Mouse (Mus musculus) spleen, postnatal 10 days (tissue): ENCODE measurements around the gene Vwa3b.

ENCODE experiments used
- DNase-seq, 2 experiments: peaks; one replicate each; pipeline ENCODE4 v3.0.0; 2021 to 2022; ENCODE audit warnings: low spot score in 2 of 2

The Vwa3b gene

DNA sequence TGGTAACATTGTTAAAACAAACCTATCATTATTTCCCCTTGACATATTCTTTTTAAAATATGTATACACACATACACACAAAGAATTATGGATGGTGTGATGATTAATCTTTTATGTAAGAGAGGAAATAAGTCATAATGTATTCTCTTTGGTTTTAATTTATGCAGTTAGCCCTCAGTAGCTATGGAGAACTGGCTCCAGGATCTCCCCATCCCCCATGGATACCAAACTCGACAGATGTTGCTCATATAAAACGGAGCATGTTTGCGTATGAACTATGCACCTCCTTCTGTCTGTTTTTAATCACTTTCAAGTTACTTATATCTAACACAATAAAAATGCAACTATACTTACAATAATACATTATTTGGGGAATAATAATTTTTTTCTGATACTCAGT is 96.4 kb downstream of the Vwa3b start:
- no peak for DNase-seq

DNA sequence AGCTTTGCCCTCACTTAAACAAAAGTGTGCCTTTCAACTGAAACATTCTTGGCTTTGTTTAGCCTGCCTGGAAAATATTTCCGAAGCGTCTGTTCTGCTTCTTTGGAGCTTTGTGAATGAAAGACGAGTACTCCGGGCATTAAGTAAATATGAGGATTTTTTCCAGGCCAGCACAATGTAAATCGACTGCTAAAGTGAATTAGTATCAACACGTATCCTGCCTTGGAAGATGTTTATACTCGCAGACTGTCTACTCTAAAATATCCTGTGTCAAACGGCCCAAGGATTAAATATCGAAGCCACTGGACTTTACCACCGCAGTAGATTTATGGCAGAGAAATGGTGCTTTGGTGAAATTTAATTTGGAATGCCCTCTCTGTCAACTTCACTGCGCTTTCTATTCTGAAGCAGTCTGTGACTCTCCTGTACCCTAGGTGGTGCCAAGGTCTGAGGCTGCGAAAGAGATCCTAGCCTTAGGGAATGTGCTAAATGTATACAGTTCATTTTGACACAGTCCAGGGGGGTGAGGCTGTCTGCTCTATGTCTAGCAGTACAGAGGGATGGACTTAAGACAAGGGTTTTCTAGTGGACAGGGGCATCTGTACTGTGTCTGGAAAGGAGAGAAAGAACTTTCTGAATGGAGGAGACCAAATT is 98.4 kb downstream of the Vwa3b start:
- no peak for DNase-seq

DNA sequence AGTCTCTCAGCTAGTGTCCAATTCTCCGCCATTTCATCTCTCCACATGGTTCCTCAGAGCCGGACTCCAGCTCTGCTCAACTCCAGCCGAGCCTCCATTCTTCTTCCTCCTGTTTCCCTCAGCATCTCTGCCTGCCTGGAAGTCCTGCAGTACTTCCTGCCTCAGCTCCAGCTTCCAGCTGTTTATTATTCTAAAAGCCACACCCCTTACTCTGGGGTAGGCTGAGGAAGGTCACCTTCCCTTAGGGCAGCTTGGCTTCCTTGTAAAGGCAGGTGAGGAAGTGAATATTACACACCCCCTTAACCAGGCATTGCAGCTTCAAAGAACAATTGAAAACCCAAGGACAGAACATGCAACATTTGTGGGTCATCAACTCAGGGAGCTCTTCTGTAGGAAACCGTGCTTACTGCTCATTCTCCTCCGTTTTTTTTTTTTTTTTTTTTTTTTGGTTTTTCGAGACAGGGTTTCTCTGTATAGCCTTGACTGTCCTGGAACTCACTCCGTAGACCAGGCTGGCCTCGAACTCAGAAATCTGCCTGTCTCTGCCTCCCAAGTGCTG is 103.7 kb downstream of the Vwa3b start:
- no peak for DNase-seq

DNA sequence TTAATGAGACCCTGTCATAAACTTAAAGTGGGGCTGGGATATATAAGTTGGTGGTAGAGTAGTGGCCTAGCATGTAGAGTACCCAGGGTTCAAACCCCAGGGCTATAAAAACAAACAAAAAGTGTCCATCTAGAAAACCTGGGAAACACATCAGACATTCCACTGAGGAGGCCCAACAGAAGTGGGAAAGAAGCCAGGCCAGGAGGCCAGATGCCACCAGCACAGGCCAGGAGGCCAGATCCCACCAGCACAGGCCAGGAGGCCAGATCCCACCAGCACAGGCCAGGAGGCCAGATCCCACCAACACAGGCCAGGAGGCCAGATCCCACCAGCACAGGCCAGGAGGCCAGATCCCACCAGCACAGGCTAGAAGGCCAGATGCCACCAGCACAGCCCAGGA is 104.8 kb downstream of the Vwa3b start:
- DNase-seq = no peak

DNA sequence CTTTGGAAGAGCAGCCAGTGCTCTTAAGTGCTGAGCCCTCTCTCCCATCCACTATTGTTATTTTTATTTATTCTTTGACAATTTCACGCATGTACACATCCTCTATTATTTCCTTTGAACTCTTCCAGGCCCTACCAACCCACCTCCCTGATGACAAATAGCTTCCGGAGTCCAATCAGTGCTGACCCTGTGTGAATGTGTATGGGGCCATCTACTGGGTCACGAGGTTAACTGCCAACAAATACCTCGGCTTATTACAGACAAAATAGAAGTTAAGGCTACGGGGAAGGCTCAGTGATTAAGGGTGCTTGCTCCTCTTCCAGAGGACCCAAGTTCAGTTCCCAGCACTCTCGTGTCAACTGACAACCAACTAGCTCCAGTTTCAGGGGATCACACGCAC is 106.0 kb downstream of the Vwa3b start:
- DNase-seq = no peak

DNA sequence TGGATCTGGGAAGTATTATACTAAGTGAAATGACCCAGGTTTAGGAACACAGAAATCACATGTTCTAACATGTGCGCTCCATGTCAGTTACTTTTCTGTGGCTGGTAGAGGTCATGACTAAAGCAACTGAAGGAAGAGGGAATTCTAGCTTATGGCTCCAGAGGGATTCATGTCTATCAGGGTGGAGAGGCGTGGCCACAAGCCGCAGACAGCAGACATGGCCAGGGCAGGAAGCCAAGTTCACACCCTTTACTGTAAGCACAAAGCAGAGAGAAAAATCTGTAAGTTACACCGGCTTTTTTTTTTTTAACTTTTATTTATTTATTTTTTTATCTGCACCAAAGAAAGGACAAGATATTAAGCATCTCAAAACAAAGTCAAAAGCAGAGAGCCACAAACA is 119.6 kb downstream of the Vwa3b start:
- no peak for DNase-seq

DNA sequence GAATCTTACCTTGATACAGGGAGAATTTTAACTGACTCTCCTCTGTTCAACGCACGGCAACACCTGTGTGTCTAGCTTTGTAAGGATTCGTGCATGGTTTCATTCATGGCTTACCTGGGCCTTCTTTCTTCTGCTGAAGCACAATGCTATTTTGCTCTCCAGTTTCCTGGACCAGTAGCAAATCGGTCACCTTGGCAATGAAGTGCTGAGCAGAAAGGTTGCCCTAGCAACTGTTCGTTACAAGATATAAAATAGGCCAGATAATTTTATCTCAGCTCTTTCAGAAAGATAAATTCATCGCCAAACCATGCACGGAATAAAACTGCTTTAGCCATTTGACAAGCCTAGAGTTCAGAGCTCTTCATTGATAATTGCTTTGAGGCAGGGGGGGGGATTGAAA is 123.5 kb downstream of the Vwa3b start:
- DNase-seq = no peak

DNA sequence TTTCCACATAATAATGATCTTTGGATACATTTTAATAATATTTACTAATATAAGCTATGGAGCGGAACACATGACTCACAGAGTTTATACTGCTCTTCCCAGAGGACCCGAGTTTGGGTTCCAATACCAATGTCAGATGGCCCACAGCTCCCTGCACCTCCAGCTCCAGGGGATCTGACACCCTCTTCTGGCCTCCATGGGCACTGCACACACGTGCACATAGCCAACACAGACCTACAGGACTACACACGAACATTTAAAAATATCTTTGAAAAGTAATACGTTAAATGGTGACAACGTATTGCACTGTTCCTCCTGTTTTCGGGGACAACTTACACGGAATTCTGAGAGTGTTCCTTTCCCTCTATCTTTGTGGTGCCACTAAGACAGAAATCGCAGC is 125.5 kb downstream of the Vwa3b start:
- no peak for DNase-seq

DNA sequence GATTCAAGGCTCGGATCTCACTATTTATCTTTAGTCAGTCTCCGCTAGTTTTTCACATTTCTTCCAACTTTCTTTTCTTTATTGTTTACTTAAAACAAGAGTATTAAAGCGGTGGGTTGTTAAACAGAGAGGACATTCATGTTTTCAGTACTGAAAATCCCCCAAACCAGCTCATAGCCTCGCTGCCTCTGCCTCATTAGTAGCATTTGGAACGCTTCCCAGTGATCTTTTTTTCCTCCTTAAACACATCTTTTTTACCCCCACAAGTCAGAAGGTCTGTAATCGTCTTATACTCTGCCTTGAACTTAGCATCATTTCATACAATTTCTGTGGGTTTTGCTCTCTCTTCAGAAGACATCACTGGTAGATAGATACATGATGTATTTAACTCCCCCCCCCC is 139.7 kb downstream of the Vwa3b start:
- DNase-seq = no peak

DNA sequence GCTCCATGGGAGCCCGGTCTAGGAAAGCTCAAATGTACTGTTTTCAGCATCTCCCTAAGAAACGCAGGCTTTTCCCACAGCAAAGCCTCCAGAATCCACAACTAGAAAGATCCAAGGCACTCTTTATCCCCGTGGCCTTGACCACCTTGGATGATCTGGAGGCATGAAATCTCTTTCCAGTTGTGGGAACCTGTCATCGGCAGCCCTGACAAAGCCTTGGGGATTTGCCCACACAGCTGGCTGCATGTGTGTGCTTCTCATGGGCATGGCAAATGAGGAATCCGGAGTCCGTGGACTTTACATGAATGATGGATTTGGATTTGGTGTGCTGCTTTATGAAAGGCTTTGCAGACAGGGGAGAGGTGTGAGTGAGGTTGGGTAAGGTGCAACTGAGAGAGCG is 141.5 kb downstream of the Vwa3b start:
- no peak for DNase-seq

DNA sequence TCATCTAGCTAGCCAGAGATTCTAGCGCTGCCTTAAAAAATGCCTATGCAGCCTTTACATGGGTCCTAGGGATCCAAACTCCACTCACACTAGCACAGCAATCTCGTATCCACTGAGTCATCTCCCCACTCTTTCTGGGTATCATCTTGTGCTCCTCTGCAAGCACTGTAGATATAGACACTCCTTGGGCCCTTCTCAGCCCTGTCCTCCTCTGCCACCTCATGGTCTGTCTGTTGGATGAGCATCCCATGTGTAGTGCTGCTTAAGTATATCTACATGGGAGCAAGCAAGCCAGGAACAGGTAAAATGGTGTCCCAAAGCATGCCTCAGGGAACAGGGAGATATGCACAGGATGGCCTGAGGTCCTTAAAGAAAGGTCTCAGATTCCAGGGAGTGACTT is 151.5 kb downstream of the Vwa3b start:
- DNase-seq = no peak

DNA sequence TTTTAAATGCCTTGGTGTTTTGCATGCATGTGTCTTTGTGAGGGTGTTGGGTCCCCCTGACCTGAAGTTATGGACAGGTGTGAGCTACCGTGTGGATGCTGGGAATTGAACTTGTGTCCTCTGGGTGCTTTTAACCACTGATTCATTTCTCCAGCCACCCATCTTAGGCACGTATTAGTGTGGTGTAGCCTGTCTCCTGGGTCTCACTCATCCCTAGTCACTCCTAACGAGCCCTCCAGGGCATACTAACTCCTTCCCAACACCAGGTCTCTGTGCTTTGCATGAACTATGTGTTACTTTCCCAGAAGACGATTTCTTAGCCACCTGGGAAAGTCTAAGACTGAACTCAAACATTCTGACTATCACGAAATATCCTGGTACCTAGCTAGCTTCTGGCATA is 153.5 kb downstream of the Vwa3b start:
- DNase-seq = no peak

DNA sequence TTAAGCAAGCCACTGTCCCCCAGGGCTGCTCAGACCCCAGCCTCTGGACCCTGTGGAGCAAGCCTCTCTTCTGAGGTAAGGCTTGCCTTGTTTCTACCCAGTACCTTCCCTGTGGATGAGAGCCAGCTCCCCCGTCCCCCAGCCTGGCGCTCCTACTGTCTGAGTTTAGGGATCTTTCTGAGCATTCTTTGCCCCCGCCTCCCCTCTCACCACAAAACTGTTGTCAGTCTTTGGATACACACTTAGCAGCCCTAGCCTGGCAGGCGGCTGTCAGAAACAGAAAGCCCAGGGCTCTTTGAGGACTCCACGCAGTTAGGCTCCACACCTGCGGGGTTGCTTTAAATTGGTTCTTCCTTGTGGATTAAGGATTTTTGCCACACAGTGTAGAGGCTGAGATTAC is 160.7 kb downstream of the Vwa3b start:
- no peak for DNase-seq

DNA sequence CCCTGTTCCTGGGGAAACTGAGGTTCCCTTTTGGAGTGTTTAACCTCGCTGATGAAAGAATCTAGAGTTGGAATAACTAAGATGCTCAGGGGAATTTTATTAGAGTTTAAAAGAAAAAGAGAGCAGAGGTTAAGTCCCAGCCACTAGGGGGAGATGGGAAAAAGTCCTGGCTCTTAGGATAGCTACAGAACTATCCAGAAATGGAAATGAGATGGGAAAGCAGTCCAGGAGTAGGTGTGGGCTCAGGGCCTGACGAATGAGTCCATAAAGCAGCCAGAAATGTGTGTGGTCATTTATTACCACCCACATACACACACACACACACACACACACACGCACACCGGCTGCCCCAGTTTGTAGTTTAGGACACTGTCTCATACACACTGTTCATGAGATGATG is 168.2 kb downstream of the Vwa3b start:
- no peak for DNase-seq

DNA sequence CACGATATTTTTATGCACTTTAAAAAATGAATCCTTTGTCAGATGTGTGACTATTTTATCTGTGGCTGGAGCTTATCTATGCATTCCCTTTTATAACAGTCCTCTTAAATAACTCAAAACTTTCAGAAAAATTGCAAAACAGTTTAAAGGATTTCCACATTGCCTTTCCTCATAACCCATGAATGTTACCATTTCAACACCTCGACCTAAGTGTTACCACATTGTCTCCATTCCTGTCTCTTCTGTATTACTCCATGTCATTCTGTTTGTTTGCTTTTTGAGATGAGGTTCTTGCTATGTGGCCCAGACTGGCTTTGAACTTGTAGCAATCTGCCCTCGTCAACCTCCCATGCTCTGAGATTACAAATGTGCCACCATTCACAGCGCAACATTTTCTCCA is 175.0 kb downstream of the Vwa3b start:
- DNase-seq = no peak

DNA sequence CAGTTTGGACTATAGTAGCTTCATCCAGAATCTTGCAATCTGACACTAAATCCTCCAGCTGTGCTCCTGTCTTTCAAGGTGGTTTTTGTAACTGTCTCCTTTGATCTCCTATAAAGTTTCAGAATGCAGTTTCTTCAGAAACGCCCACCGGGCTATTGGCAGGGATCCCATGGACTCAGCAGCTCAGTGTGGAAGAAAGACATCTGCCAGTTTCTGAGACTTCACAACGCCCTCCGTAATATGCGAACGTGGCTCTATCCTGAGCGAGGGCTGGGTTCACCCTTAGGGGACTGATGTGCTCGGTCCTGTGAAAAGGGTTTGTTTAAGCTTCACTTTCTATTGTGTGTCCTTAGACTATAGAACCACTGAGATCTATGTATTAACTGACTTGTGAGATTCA is 181.3 kb downstream of the Vwa3b start:
- DNase-seq = no peak

DNA sequence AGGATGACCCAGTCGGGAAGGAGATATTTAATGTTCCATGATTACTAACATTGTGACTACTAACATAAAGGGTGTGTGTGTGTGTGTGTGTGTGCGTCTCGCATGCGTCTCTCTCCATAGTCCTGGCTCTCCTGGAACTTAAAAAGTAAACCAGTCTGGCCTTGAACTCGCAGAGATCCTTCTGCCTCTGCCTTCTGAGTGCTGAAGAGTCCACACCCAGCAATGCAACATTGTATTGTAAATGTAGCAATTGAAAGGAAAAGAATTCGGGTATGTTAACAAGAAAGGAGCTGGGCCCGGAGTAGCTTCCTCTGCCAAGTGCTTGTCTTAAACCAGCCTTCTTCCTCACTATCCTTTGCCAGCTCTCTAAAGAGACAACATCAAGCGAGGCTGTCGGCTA is 186.0 kb downstream of the Vwa3b start:
- DNase-seq = no peak

DNA sequence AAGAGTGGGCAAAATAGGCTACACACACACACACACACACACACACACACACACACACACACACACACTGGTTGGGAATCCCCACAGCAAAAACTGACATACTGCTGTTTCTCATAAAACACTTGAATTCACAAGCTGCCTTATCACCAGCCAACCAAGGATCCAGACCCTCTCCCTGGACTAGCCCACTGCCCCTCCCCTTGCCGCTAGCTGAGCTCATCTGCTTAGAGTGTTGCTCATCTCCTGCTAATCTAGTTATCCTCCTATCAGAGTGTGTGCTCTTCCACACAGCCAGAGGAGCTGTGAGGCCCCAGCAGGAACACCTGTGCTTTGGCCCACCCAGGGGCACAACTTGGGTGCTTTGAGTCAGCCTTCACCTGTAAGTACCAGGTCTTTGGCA is 187.7 kb downstream of the Vwa3b start, which contains the start of gene Cnga3:
Cnga3 (plus strand) TSS at position 291 of the 400 bp plus-strand sequence.
- no peak for DNase-seq

DNA sequence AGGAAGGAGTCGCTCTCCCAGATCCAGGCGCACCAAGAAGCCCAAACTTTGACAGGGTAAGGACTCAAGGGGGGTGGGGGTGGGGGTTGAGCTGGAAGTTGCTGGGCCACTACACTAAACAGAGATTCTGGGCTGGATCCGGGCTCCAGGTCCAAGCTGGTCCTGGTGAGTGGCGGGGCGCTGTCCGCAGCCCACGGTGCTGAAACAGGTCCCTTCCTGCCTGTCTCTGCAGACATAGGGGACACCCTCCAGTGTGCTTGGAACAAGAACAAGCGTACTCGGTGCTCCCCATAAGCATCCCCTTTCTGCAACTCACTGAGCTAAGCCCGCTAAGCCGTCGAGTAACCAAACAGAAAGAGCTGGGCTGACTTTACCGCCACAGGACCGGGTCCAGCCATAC is 192.0 kb downstream of the Vwa3b start:
- DNase-seq = peak; percentile 11 to 61

DNA sequence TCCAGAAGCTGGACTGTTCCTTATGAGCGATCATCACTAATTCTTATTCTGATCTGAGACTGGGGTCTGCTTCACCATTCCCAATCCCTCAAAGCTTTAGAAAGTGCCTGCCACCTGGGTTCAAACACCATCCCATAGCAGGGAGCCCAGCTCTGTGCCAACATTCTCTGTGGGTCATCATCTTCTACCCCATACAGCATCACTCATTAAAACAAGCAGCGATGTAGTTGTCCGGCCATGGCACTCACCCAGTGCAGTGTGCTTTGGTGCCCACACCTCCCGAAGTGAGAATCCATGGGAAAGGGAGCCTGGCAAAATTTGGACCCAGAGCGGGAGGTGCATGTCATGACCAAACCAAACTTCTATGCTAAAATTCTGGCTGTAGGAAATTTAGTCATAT is 193.2 kb downstream of the Vwa3b start:
- DNase-seq = no peak

DNA sequence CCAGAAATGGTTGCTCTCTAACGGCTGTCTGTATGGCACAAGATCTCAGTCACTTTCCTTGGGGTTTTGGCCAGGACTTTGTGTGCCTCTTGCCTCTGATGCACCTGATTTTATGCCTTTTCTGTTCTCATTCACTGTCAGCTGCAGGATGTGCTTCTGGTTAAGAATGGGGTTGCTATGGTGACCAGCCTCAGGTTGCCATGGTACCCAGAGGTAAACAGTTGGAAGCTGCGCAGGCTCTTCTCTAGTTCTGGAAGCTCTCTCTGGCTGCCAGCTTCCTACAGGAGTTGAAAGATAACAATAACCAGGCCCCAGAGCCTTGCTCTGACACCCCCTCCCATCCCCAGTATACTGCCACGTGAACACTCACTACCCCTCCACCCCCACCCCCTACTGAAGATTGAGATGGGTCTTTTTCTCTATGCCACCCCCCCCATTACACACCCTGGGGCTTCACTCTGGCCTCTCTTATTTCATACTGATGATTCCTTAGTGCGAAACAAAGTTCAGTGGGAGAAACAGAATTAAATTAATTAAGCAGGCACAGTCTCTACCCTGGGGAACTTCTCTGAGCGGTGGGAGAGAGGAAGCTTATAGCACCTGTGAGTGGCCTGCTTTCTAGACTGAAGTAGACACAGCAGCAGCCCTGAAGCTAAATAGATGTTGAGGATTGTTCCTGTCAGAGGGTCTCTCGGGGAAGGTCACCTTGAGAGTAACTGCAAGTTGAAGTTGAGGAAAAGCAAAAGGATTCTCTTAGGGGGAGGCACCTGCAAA is 193.9 kb downstream of the Vwa3b start:
- DNase-seq = no peak

DNA sequence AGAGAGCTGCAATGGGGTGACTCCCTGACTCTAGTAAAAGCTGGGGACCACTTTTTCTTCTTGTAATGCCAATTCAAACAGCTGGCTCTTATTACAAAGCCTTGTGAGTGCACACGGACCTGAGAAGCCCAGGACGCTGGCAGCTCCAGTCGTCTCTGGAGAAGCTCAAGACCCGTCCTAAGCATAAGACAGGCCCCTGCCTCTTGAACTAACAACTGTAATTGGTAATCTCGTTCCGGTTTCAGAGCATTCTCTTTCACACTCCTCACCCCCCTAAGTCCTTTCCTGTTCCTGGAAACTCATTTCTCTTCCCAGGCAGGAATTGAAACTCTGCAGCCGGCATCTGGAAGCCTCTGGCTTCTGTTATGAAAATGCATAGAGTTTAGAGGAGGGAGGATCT is 195.6 kb downstream of the Vwa3b start:
- no peak for DNase-seq

DNA sequence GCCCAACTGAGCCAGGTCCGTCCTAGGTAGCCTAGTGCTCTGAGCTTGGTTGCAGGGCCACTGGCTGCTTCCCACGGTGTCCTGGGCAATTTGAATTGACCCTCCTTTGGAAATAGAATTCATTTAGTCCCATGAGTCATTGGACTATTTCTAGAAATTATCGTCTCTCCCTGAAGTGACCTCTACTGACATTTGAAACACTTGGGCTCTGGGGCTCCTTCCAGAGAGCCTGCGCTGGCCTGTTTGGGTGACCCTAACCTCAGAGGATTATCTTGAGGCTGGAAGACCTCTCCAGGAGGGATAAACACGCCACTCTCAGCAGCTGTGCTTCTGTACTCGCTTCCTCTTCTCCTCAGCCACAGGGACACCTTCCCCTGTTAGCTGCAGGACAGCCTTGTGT is 204.0 kb downstream of the Vwa3b start:
- no peak for DNase-seq
